Mouse (Mus musculus) limb, embryonic 13.5 days (tissue): Measurements from ENCODE around the gene Ppp1r3f. TPM values are rescaled to one million over a fixed set of nuclear protein-coding genes. Genes with fewer than 3 reads are reported as not detected.
A peak's percentile ranks its signal among the peaks of the same experiment; 100 is the strongest.

Source experiments
- ATAC-seq: fragments of 200-750 bp; cut with Nextera tagmentation; 2 replicates; pipeline ENCODE4 v1.8.0; 2017; ENCODE audit warnings: low read depth, moderate number of reproducible peaks, moderate TSS enrichment; ENCODE audit not compliant: low FRiP score
- H3K27ac ChIP-seq: fragments of 300-500 bp; sonication (generic); 2 replicates; pipeline ENCODE4 v1.5.1; 2015; ENCODE audit warnings: inconsistent platforms, mild to moderate bottlenecking, moderate library complexity
- H3K27me3 ChIP-seq: fragments of 300-500 bp; sonication (generic); 2 replicates; pipeline ENCODE4 v1.6.1; 2015; ENCODE audit warnings: mild to moderate bottlenecking, inconsistent platforms
- H3K36me3 ChIP-seq: fragments of 300-500 bp; sonication (generic); 2 replicates; pipeline ENCODE4 v1.6.1; 2015; ENCODE audit warnings: inconsistent platforms, mild to moderate bottlenecking, moderate library complexity
- H3K4me1 ChIP-seq: fragments of 300-500 bp; sonication (generic); 2 replicates; pipeline ENCODE4 v1.6.1; 2015; ENCODE audit warnings: inconsistent platforms
- H3K4me2 ChIP-seq: fragments of 300-500 bp; sonication (generic); replicated peaks from 2 replicates; pipeline ENCODE4 v1.6.1; 2015; ENCODE audit warnings: inconsistent platforms, mild to moderate bottlenecking, moderate library complexity
- H3K4me3 ChIP-seq: fragments of 300-500 bp; sonication (generic); 2 replicates; pipeline ENCODE4 v1.5.1; 2015; ENCODE audit warnings: moderate library complexity, mild to moderate bottlenecking, inconsistent platforms
- H3K9ac ChIP-seq: fragments of 300-500 bp; sonication (generic); 2 replicates; pipeline ENCODE4 v1.6.1; 2015; ENCODE audit warnings: mild to moderate bottlenecking, inconsistent platforms
- H3K9me3 ChIP-seq: fragments of 300-500 bp; sonication (generic); 2 replicates; pipeline ENCODE4 v1.6.1; 2016; ENCODE audit warnings: inconsistent platforms
- WGBS: fragments of 180-500 bp; shearing (Covaris S2); methylation state at CpG from one replicate; pipeline ENCODE4 v1.1.7; 2015; 5-methylcytosine and 5-hydroxymethylcytosine counted together
- polyA plus RNA-seq: library from polyadenylated mRNA; unstranded; fragments of >200 nt; fragmentation: Nextera tagmentation; extraction: Ambion mirVana; gene quantifications from 2 replicates; pipeline ENCODE4 v1.2.1, GENCODE M21; 2015

The Ppp1r3f gene
- polyA plus RNA-seq = 1.6 and 2.3 TPM in 2 replicates

GRCm38 (mm10) chrX:7574087-7574884 lies at the start of gene Ppp1r3f:
Gene Ppp1r3f (minus strand): TSS chrX:7574283.
- peak within 1 kb of the TSS; percentile 74; the same call in 1 of the 2 replicates for H3K27ac ChIP-seq
- H3K9ac ChIP-seq = peak within 1 kb of the TSS; percentile 73
- peak; percentile 99 for ATAC-seq
- 17% methylated on average over 53 of the region's 65 CpGs for WGBS
- H3K36me3 ChIP-seq = no peaks in the 10 kb centered on the region
- peak within 1 kb of the TSS; percentile 55 for H3K4me3 ChIP-seq
- H3K27me3 ChIP-seq = no peaks in the 10 kb centered on the region
- peak within 1 kb of the TSS; percentile 67 for H3K4me2 ChIP-seq
- no peaks in the 10 kb centered on the region for H3K9me3 ChIP-seq
- peaks cover 6% of the 10 kb centered on the region for H3K4me1 ChIP-seq

- 79% methylated on average over 12 of the region's 12 CpGs for WGBS
- H3K9me3 ChIP-seq = no peaks in the 10 kb centered on the region
- H3K4me1 ChIP-seq = no peaks in the 10 kb centered on the region
- H3K27me3 ChIP-seq = no peaks in the 10 kb centered on the region
- H3K4me2 ChIP-seq = no peak overlapping the region
- H3K36me3 ChIP-seq = no peaks in the 10 kb centered on the region
- H3K4me3 ChIP-seq = no peak overlapping the region
- ATAC-seq = no peak
- H3K27ac ChIP-seq = no peak overlapping the region
- H3K9ac ChIP-seq = no peak overlapping the region
Observed at GRCm38 (mm10) chrX:7617889-7618551, 43.9 kb upstream of the Ppp1r3f start.

GRCm38 (mm10) chrX:7610536-7611258 lies 36.6 kb upstream of the Ppp1r3f start:
- 21% methylated on average over 26 of the region's 26 CpGs for WGBS
- 0 out of 2 replicates have a peak, but pooled peaks cover 3% of the 10 kb centered on the region for H3K27me3 ChIP-seq
- peak overlapping the region; percentile 51 for H3K9ac ChIP-seq
- peak overlapping the region; percentile 72 for H3K4me2 ChIP-seq
- H3K27ac ChIP-seq = no peak overlapping the region
- no peaks in the 10 kb centered on the region for H3K9me3 ChIP-seq
- ATAC-seq = no peak
- peak overlapping the region; percentile 43 for H3K4me3 ChIP-seq
- no peaks in the 10 kb centered on the region for H3K4me1 ChIP-seq
- H3K36me3 ChIP-seq = no peaks in the 10 kb centered on the region

GRCm38 (mm10) chrX:7610035-7610434 lies 36.0 kb upstream of the Ppp1r3f start:
- Histone ChIP-seq H3K9ac (peak overlapping the region; percentile 51), H3K27ac (no peak overlapping the region), H3K27me3 (0 out of 2 replicates have a peak, but pooled peaks cover 3% of the 10 kb centered on the region), H3K4me2 (peak overlapping the region; percentile 72), H3K9me3 (no peaks in the 10 kb centered on the region), H3K4me1 (no peaks in the 10 kb centered on the region), H3K36me3 (no peaks in the 10 kb centered on the region), H3K4me3 (peak overlapping the region; percentile 43)
- WGBS = 17% methylated on average over 21 of the region's 21 CpGs
- no peak for ATAC-seq

- Histone ChIP-seq H3K4me3 (no peak within 1 kb of the TSS), H3K4me1 (no peaks in the 10 kb centered on the region; the same call in 1 of the 2 replicates), H3K4me2 (no peak within 1 kb of the TSS), H3K9me3 (no peaks in the 10 kb centered on the region), H3K27ac (no peak within 1 kb of the TSS), H3K9ac (no peak within 1 kb of the TSS), H3K27me3 (0 out of 2 replicates have a peak, but pooled peaks cover 3% of the 10 kb centered on the region), H3K36me3 (no peaks in the 10 kb centered on the region; the same call in 1 of the 2 replicates)
- no peak for ATAC-seq
- WGBS = 75% methylated on average over 6 of the region's 6 CpGs
Observed at GRCm38 (mm10) chrX:7606783-7607182, 32.7 kb upstream of the Ppp1r3f start, which contains the start of gene Cacna1f. Gene Cacna1f (plus strand): TSS chrX:7607083.

GRCm38 (mm10) chrX:7605575-7605941 lies 31.5 kb upstream of the Ppp1r3f start:
- no peaks in the 10 kb centered on the region; the same call in 1 of the 2 replicates for H3K36me3 ChIP-seq
- 0 out of 2 replicates have a peak, but pooled peaks cover 3% of the 10 kb centered on the region for H3K27me3 ChIP-seq
- peak; percentile 2; the same call in 1 of the 2 replicates for ATAC-seq
- peak overlapping the region; percentile 9; the same call in 1 of the 2 replicates for H3K4me2 ChIP-seq
- H3K4me3 ChIP-seq = no peak overlapping the region
- no peaks in the 10 kb centered on the region for H3K9me3 ChIP-seq
- no peak overlapping the region for H3K27ac ChIP-seq
- WGBS = 40% methylated on average over 8 of the region's 8 CpGs
- H3K4me1 ChIP-seq = no peaks in the 10 kb centered on the region; the same call in 1 of the 2 replicates
- no peak overlapping the region for H3K9ac ChIP-seq

- Histone ChIP-seq H3K4me2 (peak within 1 kb of the TSS; percentile 61), H3K36me3 (no peaks in the 10 kb centered on the region; the same call in 1 of the 2 replicates), H3K27ac (no peak within 1 kb of the TSS), H3K9ac (peak within 1 kb of the TSS; percentile 56), H3K4me1 (no peaks in the 10 kb centered on the region; the same call in 1 of the 2 replicates), H3K4me3 (peak within 1 kb of the TSS; percentile 48), H3K27me3 (0 out of 2 replicates have a peak, but pooled peaks cover 3% of the 10 kb centered on the region), H3K9me3 (no peaks in the 10 kb centered on the region)
- peak; percentile 94 for ATAC-seq
- whole genome bisulfite sequencing = 21% methylated on average over 28 of the region's 28 CpGs
Observed at GRCm38 (mm10) chrX:7604879-7605574, 30.9 kb upstream of the Ppp1r3f start, which contains the start of gene Ccdc22. Gene Ccdc22 (minus strand): TSS chrX:7605517.

- peak overlapping the region; percentile 61 for H3K4me2 ChIP-seq
Observed at GRCm38 (mm10) chrX:7604004-7604403, 29.9 kb upstream of the Ppp1r3f start.

GRCm38 (mm10) chrX:7595371-7595770 lies 21.3 kb upstream of the Ppp1r3f start:
- H3K27ac ChIP-seq = no peak overlapping the region
- H3K4me1 ChIP-seq = no peaks in the 10 kb centered on the region
- no peak overlapping the region for H3K9ac ChIP-seq
- no peak overlapping the region for H3K4me3 ChIP-seq
- peaks cover 47% of the 10 kb centered on the region for H3K36me3 ChIP-seq
- WGBS = 82% methylated on average over 9 of the region's 9 CpGs
- no peak overlapping the region for H3K4me2 ChIP-seq
- no peak for ATAC-seq
- H3K27me3 ChIP-seq = no peaks in the 10 kb centered on the region
- no peaks in the 10 kb centered on the region for H3K9me3 ChIP-seq

More at GRCm38 (mm10) chrX:7604004-7604403, 29.9 kb upstream of the Ppp1r3f start:
- Histone ChIP-seq H3K36me3 (peaks cover 4% of the 10 kb centered on the region), H3K9me3 (no peaks in the 10 kb centered on the region), H3K27me3 (0 out of 2 replicates have a peak, but pooled peaks cover 3% of the 10 kb centered on the region), H3K4me1 (no peaks in the 10 kb centered on the region; the same call in 1 of the 2 replicates), H3K9ac (no peak overlapping the region), H3K4me3 (0 out of 2 replicates have a peak overlapping the region, but pooled peaks have one; percentile 48), H3K27ac (no peak overlapping the region)
- 85% methylated on average over 7 of the region's 7 CpGs for WGBS
- no peak for ATAC-seq

GRCm38 (mm10) chrX:7586356-7586755 lies 12.3 kb upstream of the Ppp1r3f start:
- 95% methylated on average over 4 of the region's 5 CpGs for WGBS
- no peaks in the 10 kb centered on the region for H3K4me1 ChIP-seq
- H3K4me2 ChIP-seq = no peak overlapping the region
- H3K4me3 ChIP-seq = no peak overlapping the region
- no peaks in the 10 kb centered on the region for H3K9me3 ChIP-seq
- peaks cover 7% of the 10 kb centered on the region for H3K36me3 ChIP-seq
- ATAC-seq = no peak
- H3K9ac ChIP-seq = no peak overlapping the region
- no peaks in the 10 kb centered on the region for H3K27me3 ChIP-seq
- H3K27ac ChIP-seq = no peak overlapping the region

- Histone ChIP-seq H3K4me1 (no peaks in the 10 kb centered on the region), H3K9ac (no peak overlapping the region), H3K4me3 (no peak overlapping the region), H3K36me3 (no peaks in the 10 kb centered on the region), H3K9me3 (no peaks in the 10 kb centered on the region), H3K27me3 (no peaks in the 10 kb centered on the region), H3K27ac (no peak overlapping the region), H3K4me2 (no peak overlapping the region)
- no peak for ATAC-seq
- WGBS = 91% methylated on average over 11 of the region's 11 CpGs
Observed at GRCm38 (mm10) chrX:7583881-7584280, 9.8 kb upstream of the Ppp1r3f start.
